Mouse (Mus musculus): Measurements from ENCODE around the gene Ugt8a.

DNA sequence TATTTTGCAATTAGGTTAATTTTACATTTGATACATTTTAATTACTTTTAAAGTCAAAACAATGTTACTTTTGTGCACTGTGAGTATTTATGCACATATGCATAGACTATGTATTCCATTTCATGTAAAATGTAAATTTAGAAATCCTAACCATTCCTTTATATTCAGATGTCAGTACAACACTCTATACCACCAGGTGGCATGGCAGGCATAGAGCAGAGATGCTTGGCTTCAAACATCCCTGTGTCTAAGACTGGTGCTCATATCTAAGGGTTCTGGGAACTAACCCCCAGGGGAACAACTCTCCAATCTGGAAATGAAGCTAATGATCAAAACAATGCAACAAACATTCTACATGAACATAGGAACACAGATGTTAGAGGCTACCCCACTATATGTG lies 56.6 kb downstream of the Ugt8a start:
- TF ChIP-seq CEBPB (IDR thresholded peaks at IDR 0.05; ENCODE audit: insufficient read depth, poor library complexity, severe bottlenecking): no peak
- TF ChIP-seq REST (IDR thresholded peaks at IDR 0.05; ENCODE audit: insufficient read depth, insufficient read length): no peak
- TF ChIP-seq USF1 (IDR thresholded peaks at IDR 0.05; ENCODE audit: low read depth): no peak

Data from myocyte (in vitro differentiated cells).